Mouse (Mus musculus) heart, embryonic 15.5 days (tissue): ENCODE data around the gene Iqsec2. TPM values are rescaled to one million over a fixed set of nuclear protein-coding genes. Genes with fewer than 3 reads are reported as not detected.

ENCODE experiments used
- ATAC-seq: fragments of 200-750 bp; cut with Nextera tagmentation; replicated peaks from 2 replicates; pipeline ENCODE4 v1.8.0; 2017; ENCODE audit warnings: low read depth, moderate TSS enrichment; ENCODE audit not compliant: insufficient number of reproducible peaks, insufficient read depth, low FRiP score
- H3K27ac ChIP-seq: fragments of 300-500 bp; sonication (generic); 2 replicates; pipeline ENCODE4 v1.5.1; 2015; ENCODE audit warnings: mild to moderate bottlenecking, inconsistent platforms
- H3K27me3 ChIP-seq: fragments of 300-500 bp; sonication (generic); 2 replicates; pipeline ENCODE4 v1.6.1; 2015; ENCODE audit warnings: inconsistent platforms
- H3K36me3 ChIP-seq: fragments of 300-500 bp; sonication (generic); 2 replicates; pipeline ENCODE4 v1.6.1; 2015; ENCODE audit warnings: mild to moderate bottlenecking, inconsistent platforms
- H3K4me1 ChIP-seq: fragments of 300-500 bp; sonication (generic); replicated peaks from 2 replicates; pipeline ENCODE4 v1.6.1; 2015; ENCODE audit warnings: inconsistent platforms
- H3K4me2 ChIP-seq: fragments of 300-500 bp; sonication (generic); 2 replicates; pipeline ENCODE4 v1.6.1; 2015; ENCODE audit warnings: inconsistent platforms, mild to moderate bottlenecking, moderate library complexity
- H3K4me3 ChIP-seq: fragments of 300-500 bp; sonication (generic); 2 replicates; pipeline ENCODE4 v1.5.1; 2015; ENCODE audit warnings: mild to moderate bottlenecking, inconsistent platforms
- H3K9ac ChIP-seq: fragments of 300-500 bp; sonication (generic); 2 replicates; pipeline ENCODE4 v1.6.1; 2015; ENCODE audit warnings: mild to moderate bottlenecking, inconsistent platforms
- H3K9me3 ChIP-seq: fragments of 300-500 bp; sonication (generic); replicated peaks from 2 replicates; pipeline ENCODE4 v1.6.1; 2016; ENCODE audit warnings: inconsistent platforms
- WGBS: fragments of 180-500 bp; shearing (Covaris S2); methylation state at CpG from one replicate; pipeline ENCODE4 v1.1.7; 2015; ENCODE audit warnings: mixed read lengths; 5-methylcytosine and 5-hydroxymethylcytosine counted together
- polyA plus RNA-seq: library from polyadenylated mRNA; unstranded; fragments of >200 nt; fragmentation: Nextera tagmentation; extraction: Ambion mirVana; gene quantifications from 2 replicates; pipeline ENCODE4 v1.2.1, GENCODE M21; 2015

Gene Iqsec2
- polyA plus RNA-seq, 1 experiment from 2014 or later: 44.0 TPM

- H3K36me3 ChIP-seq: no peaks in the 10 kb centered on the region
- H3K9ac ChIP-seq: no peak overlapping the region
- peaks cover 27% of the 10 kb centered on the region for H3K27me3 ChIP-seq
- no peak overlapping the region for H3K4me2 ChIP-seq
- no peaks in the 10 kb centered on the region for H3K9me3 ChIP-seq
- WGBS: 10% methylated on average over 6 of the region's 6 CpGs
- H3K4me3 ChIP-seq: no peak overlapping the region
- H3K4me1 ChIP-seq: peaks cover 18% of the 10 kb centered on the region
- H3K27ac ChIP-seq: no peak overlapping the region
- no peak for ATAC-seq
Measured at GRCm38 (mm10) chrX:152151709-152152108, 7.6 kb downstream of the Iqsec2 start.

- Histone ChIP-seq H3K9ac (no peak overlapping the region), H3K4me1 (no peaks in the 10 kb centered on the region), H3K27me3 (peaks cover 17% of the 10 kb centered on the region), H3K4me2 (no peak overlapping the region), H3K4me3 (no peak overlapping the region), H3K9me3 (no peaks in the 10 kb centered on the region), H3K27ac (no peak overlapping the region), H3K36me3 (no peaks in the 10 kb centered on the region)
- ATAC-seq: no peak
- WGBS: 68% methylated on average over 3 of the region's 3 CpGs
Measured at GRCm38 (mm10) chrX:152158294-152158693, 14.2 kb downstream of the Iqsec2 start.

- H3K4me1 ChIP-seq: no peaks in the 10 kb centered on the region
- H3K4me3 ChIP-seq: no peak overlapping the region
- no peaks in the 10 kb centered on the region for H3K36me3 ChIP-seq
- WGBS: 80% methylated on average over 4 of the region's 4 CpGs
- H3K9me3 ChIP-seq: no peaks in the 10 kb centered on the region
- H3K4me2 ChIP-seq: no peak overlapping the region
- no peak overlapping the region for H3K27ac ChIP-seq
- H3K9ac ChIP-seq: no peak overlapping the region
- no peak for ATAC-seq
- H3K27me3 ChIP-seq: peaks cover 20% of the 10 kb centered on the region
Measured at GRCm38 (mm10) chrX:152161404-152161803, 17.3 kb downstream of the Iqsec2 start.

GRCm38 (mm10) chrX:152164061-152164460, 20.0 kb downstream of the Iqsec2 start:
- Histone ChIP-seq H3K36me3 (no peaks in the 10 kb centered on the region), H3K9me3 (no peaks in the 10 kb centered on the region), H3K9ac (no peak overlapping the region), H3K27me3 (peaks cover 37% of the 10 kb centered on the region), H3K4me3 (no peak overlapping the region), H3K27ac (no peak overlapping the region), H3K4me1 (peaks cover 6% of the 10 kb centered on the region; the same call in 1 of the 2 replicates), H3K4me2 (no peak overlapping the region)
- no peak for ATAC-seq

- no peak overlapping the region for H3K4me2 ChIP-seq
- H3K9me3 ChIP-seq: no peaks in the 10 kb centered on the region
- H3K36me3 ChIP-seq: no peaks in the 10 kb centered on the region
- H3K4me3 ChIP-seq: no peak overlapping the region
- 79% methylated on average over 6 of the region's 6 CpGs for WGBS
- no peak overlapping the region for H3K9ac ChIP-seq
- H3K27ac ChIP-seq: no peak overlapping the region
- H3K27me3 ChIP-seq: peaks cover 46% of the 10 kb centered on the region
- peaks cover 13% of the 10 kb centered on the region for H3K4me1 ChIP-seq
- no peak for ATAC-seq
Measured at GRCm38 (mm10) chrX:152166161-152166560, 22.1 kb downstream of the Iqsec2 start.

- H3K36me3 ChIP-seq: no peaks in the 10 kb centered on the region
- 32% methylated on average over 1 of the region's 1 CpGs for WGBS
- peaks cover 33% of the 10 kb centered on the region for H3K4me1 ChIP-seq
- H3K4me2 ChIP-seq: no peak overlapping the region
- H3K27ac ChIP-seq: no peak overlapping the region
- no peaks in the 10 kb centered on the region for H3K9me3 ChIP-seq
- H3K4me3 ChIP-seq: no peak overlapping the region
- ATAC-seq: no peak
- peaks cover 48% of the 10 kb centered on the region for H3K27me3 ChIP-seq
- no peak overlapping the region for H3K9ac ChIP-seq
Measured at GRCm38 (mm10) chrX:152168521-152168920, 24.5 kb downstream of the Iqsec2 start.

GRCm38 (mm10) chrX:152171041-152172026, 27.3 kb downstream of the Iqsec2 start:
- Histone ChIP-seq H3K27me3 (peaks cover 38% of the 10 kb centered on the region), H3K27ac (peak overlapping the region; percentile 76)

GRCm38 (mm10) chrX:152172487-152172935, 28.4 kb downstream of the Iqsec2 start:
- Histone ChIP-seq H3K4me2 (0 out of 2 replicates have a peak overlapping the region, but pooled peaks have one; percentile 21), H3K4me1 (peaks cover 34% of the 10 kb centered on the region), H3K4me3 (no peak overlapping the region), H3K9me3 (no peaks in the 10 kb centered on the region), H3K9ac (no peak overlapping the region), H3K36me3 (no peaks in the 10 kb centered on the region), H3K27ac (peak overlapping the region; percentile 76), H3K27me3 (peaks cover 37% of the 10 kb centered on the region)
- 18% methylated on average over 3 of the region's 3 CpGs for WGBS
- ATAC-seq: peak; percentile 83

More at GRCm38 (mm10) chrX:152171041-152172026, 27.3 kb downstream of the Iqsec2 start:
- H3K9me3 ChIP-seq: no peaks in the 10 kb centered on the region
- no peak overlapping the region for H3K4me2 ChIP-seq
- WGBS: 55% methylated on average over 6 of the region's 6 CpGs
- peak; percentile 71; the same call in 1 of the 2 replicates for ATAC-seq
- peaks cover 34% of the 10 kb centered on the region for H3K4me1 ChIP-seq
- H3K4me3 ChIP-seq: no peak overlapping the region
- H3K36me3 ChIP-seq: no peaks in the 10 kb centered on the region
- H3K9ac ChIP-seq: no peak overlapping the region

GRCm38 (mm10) chrX:152175284-152175683, 31.2 kb downstream of the Iqsec2 start:
- ATAC-seq: no peak; the same call in 1 of the 2 replicates
- 36% methylated on average over 3 of the region's 3 CpGs for WGBS

GRCm38 (mm10) chrX:152177897-152178296, 33.8 kb downstream of the Iqsec2 start:
- WGBS: 91% methylated on average over 2 of the region's 2 CpGs
- no peak overlapping the region for H3K4me2 ChIP-seq
- no peak overlapping the region for H3K4me3 ChIP-seq
- peaks cover 25% of the 10 kb centered on the region for H3K27me3 ChIP-seq
- no peak for ATAC-seq
- H3K36me3 ChIP-seq: no peaks in the 10 kb centered on the region
- H3K9me3 ChIP-seq: no peaks in the 10 kb centered on the region
- no peak overlapping the region for H3K27ac ChIP-seq
- no peak overlapping the region for H3K9ac ChIP-seq
- H3K4me1 ChIP-seq: peaks cover 21% of the 10 kb centered on the region

More at GRCm38 (mm10) chrX:152175284-152175683, 31.2 kb downstream of the Iqsec2 start:
- H3K4me3 ChIP-seq: no peak overlapping the region
- H3K4me2 ChIP-seq: no peak overlapping the region
- H3K36me3 ChIP-seq: no peaks in the 10 kb centered on the region
- no peaks in the 10 kb centered on the region for H3K9me3 ChIP-seq
- H3K27ac ChIP-seq: no peak overlapping the region
- no peak overlapping the region for H3K9ac ChIP-seq
- H3K4me1 ChIP-seq: peaks cover 42% of the 10 kb centered on the region
- peaks cover 31% of the 10 kb centered on the region for H3K27me3 ChIP-seq

GRCm38 (mm10) chrX:152178843-152179545, 34.9 kb downstream of the Iqsec2 start:
- Histone ChIP-seq H3K36me3 (no peaks in the 10 kb centered on the region), H3K27me3 (peaks cover 29% of the 10 kb centered on the region), H3K27ac (peak overlapping the region; percentile 87), H3K9me3 (no peaks in the 10 kb centered on the region), H3K9ac (peak overlapping the region; percentile 61), H3K4me3 (peak overlapping the region; percentile 55), H3K4me1 (peaks cover 14% of the 10 kb centered on the region), H3K4me2 (peak overlapping the region; percentile 63)
- 27% methylated on average over 8 of the region's 8 CpGs for WGBS
- peak; percentile 84 for ATAC-seq
